Mouse (Mus musculus): Measurements from ENCODE around the gene Hoxc8. TPM values are rescaled to one million over a fixed set of nuclear protein-coding genes. Genes with fewer than 3 reads are reported as not detected.

The Hoxc8 gene
- total and polyA plus RNA-seq, 3 experiments, result 0.31 to 1.7 TPM; not detected in 1

DNA sequence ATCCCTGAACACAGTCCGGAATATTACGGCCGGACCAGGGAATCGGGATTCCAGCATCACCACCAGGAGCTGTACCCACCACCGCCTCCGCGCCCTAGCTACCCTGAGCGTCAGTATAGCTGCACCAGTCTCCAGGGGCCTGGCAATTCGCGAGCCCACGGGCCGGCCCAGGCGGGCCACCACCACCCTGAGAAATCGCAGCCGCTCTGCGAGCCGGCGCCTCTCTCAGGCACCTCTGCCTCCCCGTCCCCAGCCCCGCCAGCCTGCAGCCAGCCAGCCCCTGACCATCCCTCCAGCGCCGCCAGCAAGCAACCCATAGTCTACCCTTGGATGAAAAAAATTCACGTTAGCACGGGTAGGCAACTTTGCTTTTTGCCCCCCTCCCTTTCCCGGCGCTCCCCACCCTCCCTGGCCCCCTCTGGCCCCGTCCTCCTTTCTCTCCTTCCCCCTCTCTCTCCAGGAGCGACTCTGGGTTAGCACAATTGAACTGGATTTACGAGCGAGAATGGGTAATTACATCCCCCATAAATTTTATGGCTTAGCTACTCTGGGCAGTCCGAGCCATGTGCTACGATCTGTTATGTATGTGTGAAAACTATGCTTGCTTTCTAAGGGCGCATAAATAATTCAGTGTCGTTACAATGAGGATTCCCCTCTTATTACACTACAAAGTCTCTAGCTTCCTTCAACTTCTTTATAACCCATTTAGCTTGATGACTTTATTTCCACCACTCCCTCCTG, 44.6 kb downstream of the Hoxc8 start:
- Histone ChIP-seq H3K36me3 (ENCODE audit: control insufficient read depth in 1 of 2, insufficient read depth in 2 of 2, low read length in 2 of 2) (peaks cover 0 to 4% of the 10 kb centered on the region in 2 experiments; a peak in 2 of 4 replicates), H3K4me3 (ENCODE audit: control insufficient read depth in 1 of 2, insufficient read depth in 1 of 2, low read depth in 2 of 2, low read length in 2 of 2) (peak overlapping the region; percentile 54 to 69), H3K27ac (ENCODE audit: control insufficient read depth, low read depth, low read length) (peak overlapping the region; percentile 38), H3K9ac (ENCODE audit: control insufficient read depth, low read depth, low read length, poor library complexity, severe bottlenecking) (peak overlapping the region; percentile 62), H3K79me2 (ENCODE audit: control insufficient read depth, insufficient read depth, low read length, poor library complexity) (peaks cover 9% of the 10 kb centered on the region), H3K4me1 (ENCODE audit: control insufficient read depth in 1 of 2, insufficient read depth in 2 of 2, low read length in 2 of 2) (peaks cover 0 to 9% of the 10 kb centered on the region in 2 experiments; a peak in 3 of 4 replicates), H3K27me3 (ENCODE audit: control insufficient read depth in 1 of 2, insufficient read depth in 2 of 2, low read length in 2 of 2) (no peaks in the 10 kb centered on the region), H3K9me3 (replicated peaks; ENCODE audit: insufficient read depth, low read length) (no peaks in the 10 kb centered on the region)
- peak; percentile 46 for DNase-seq (ENCODE audit: low read depth, low spot score)
- TF ChIP-seq SIN3A (IDR thresholded peaks at IDR 0.05; ENCODE audit: low read length), result no peak
- no peak for TF ChIP-seq KAT2A (conservative IDR thresholded peaks at IDR 0.05; ENCODE audit: low read depth, low read length)
- TF ChIP-seq BHLHE40 (IDR thresholded peaks at IDR 0.05; ENCODE audit: borderline replicate concordance, low read depth, low read length), result no peak
- 0 out of 2 replicates have a peak, but pooled peaks have one; percentile 44 for TF ChIP-seq MAZ (IDR thresholded peaks at IDR 0.05; ENCODE audit: low read depth, low read length)
- no peak for TF ChIP-seq GATA1 (IDR thresholded peaks at IDR 0.05; ENCODE audit: low read depth, low read length)
- no peak for TF ChIP-seq NRF1 (IDR thresholded peaks at IDR 0.05; ENCODE audit: insufficient read depth, low read depth, low read length, poor library complexity, severe bottlenecking)

DNA sequence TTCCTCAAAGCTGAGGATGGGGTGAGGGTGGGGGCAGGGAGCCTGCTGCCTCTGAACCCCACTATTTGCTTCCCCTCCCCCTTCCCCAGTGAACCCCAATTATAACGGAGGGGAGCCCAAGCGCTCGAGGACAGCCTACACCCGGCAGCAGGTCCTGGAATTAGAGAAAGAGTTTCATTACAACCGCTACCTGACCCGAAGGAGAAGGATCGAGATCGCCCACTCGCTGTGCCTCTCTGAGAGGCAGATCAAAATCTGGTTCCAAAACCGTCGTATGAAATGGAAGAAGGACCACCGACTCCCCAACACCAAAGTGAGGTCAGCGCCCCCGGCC, 45.1 kb downstream of the Hoxc8 start:
- Histone ChIP-seq H3K27ac (ENCODE audit: control insufficient read depth, low read depth, low read length) (peak overlapping the region; percentile 38), H3K27me3 (ENCODE audit: control insufficient read depth in 1 of 2, insufficient read depth in 2 of 2, low read length in 2 of 2) (no peaks in the 10 kb centered on the region), H3K9ac (ENCODE audit: control insufficient read depth, low read depth, low read length, poor library complexity, severe bottlenecking) (peak overlapping the region; percentile 62), H3K79me2 (ENCODE audit: control insufficient read depth, insufficient read depth, low read length, poor library complexity) (peaks cover 9% of the 10 kb centered on the region), H3K9me3 (replicated peaks; ENCODE audit: insufficient read depth, low read length) (no peaks in the 10 kb centered on the region), H3K36me3 (ENCODE audit: control insufficient read depth in 1 of 2, insufficient read depth in 2 of 2, low read length in 2 of 2) (peaks cover 0 to 4% of the 10 kb centered on the region in 2 experiments; a peak in 2 of 4 replicates), H3K4me3 (ENCODE audit: control insufficient read depth in 1 of 2, insufficient read depth in 1 of 2, low read depth in 2 of 2, low read length in 2 of 2) (peak overlapping the region; percentile 54 to 69), H3K4me1 (ENCODE audit: control insufficient read depth in 1 of 2, insufficient read depth in 2 of 2, low read length in 2 of 2) (peaks cover 0 to 9% of the 10 kb centered on the region in 2 experiments; a peak in 3 of 4 replicates)
- TF ChIP-seq CHD2 (IDR thresholded peaks at IDR 0.05; ENCODE audit: low read length) (peak; percentile 35), CTCF (IDR thresholded peaks at IDR 0.05 in 2 of 3, conservative IDR thresholded peaks at IDR 0.05 in 1 of 3; ENCODE audit: control insufficient read depth in 1 of 3, insufficient read depth in 1 of 3, low read depth in 2 of 3, low read length in 3 of 3, poor library complexity in 1 of 3, severe bottlenecking in 1 of 3) (no peak)
- peak; percentile 64 for DNase-seq (ENCODE audit: low read depth, low spot score)

DNA sequence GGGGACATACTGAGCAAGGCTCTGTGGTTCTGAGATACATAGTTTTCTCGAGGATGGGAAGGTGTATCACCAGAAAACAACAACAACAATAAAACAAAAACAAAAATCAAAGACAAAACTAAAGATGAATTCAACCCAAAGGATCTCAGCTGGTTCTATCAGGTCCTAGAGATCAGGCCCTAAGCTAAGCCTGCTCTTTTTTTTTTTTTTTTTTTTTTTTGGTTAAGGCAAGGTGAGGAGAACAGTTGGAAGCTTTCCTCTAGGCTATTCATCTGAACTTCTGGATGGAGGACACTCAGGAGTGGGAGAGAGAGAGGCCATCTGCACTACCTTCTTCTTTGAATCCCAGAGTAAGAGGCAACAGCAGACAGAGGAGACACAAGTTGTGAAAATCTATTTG, 47.2 kb downstream of the Hoxc8 start:
- no peak overlapping the region for H3K4me3 ChIP-seq (ENCODE audit: control insufficient read depth in 1 of 2, insufficient read depth in 1 of 2, low read depth in 2 of 2, low read length in 2 of 2)
- peaks cover 0 to 18% of the 10 kb centered on the region in 2 experiments; a peak in 3 of 4 replicates for H3K4me1 ChIP-seq (ENCODE audit: control insufficient read depth in 1 of 2, insufficient read depth in 2 of 2, low read length in 2 of 2)
- TF ChIP-seq MXI1 (IDR thresholded peaks at IDR 0.05; ENCODE audit: low read depth, low read length) (no peak), ETS1 (IDR thresholded peaks at IDR 0.05; ENCODE audit: low read depth, low read length) (no peak), POLR2AphosphoS5 (IDR thresholded peaks at IDR 0.05; ENCODE audit: borderline replicate concordance, low read depth, low read length) (no peak), ZNF384 (IDR thresholded peaks at IDR 0.05; ENCODE audit: low read depth, low read length) (peak; percentile 79)
- no peak for DNase-seq (ENCODE audit: low read depth, low spot score)
- no peak overlapping the region for H3K9ac ChIP-seq (ENCODE audit: control insufficient read depth, low read depth, low read length, poor library complexity, severe bottlenecking)
- H3K27ac ChIP-seq (ENCODE audit: control insufficient read depth, low read depth, low read length), result no peak overlapping the region
- peaks cover 9% of the 10 kb centered on the region for H3K79me2 ChIP-seq (ENCODE audit: control insufficient read depth, insufficient read depth, low read length, poor library complexity)
- no peaks in the 10 kb centered on the region for H3K9me3 ChIP-seq (replicated peaks; ENCODE audit: insufficient read depth, low read length)
- peaks cover 0 to 6% of the 10 kb centered on the region in 2 experiments; a peak in 2 of 4 replicates for H3K36me3 ChIP-seq (ENCODE audit: control insufficient read depth in 1 of 2, insufficient read depth in 2 of 2, low read length in 2 of 2)
- H3K27me3 ChIP-seq (ENCODE audit: control insufficient read depth in 1 of 2, insufficient read depth in 2 of 2, low read length in 2 of 2), result no peaks in the 10 kb centered on the region
